Mouse (Mus musculus) liver, embryonic 14.5 days (tissue): ENCODE measurements around the gene Treml1.

ENCODE experiments used
- CTCF ChIP-seq: IDR thresholded peaks from 2 replicates; pipeline ENCODE4 v1.5.1; 2016; ENCODE audit warnings: antibody characterized with exemption, low read depth, control low read depth
- EP300 ChIP-seq: IDR thresholded peaks from 2 replicates; pipeline ENCODE4 v1.6.1; 2016; ENCODE audit warnings: antibody characterized with exemption, low read depth

- TF ChIP-seq CTCF = no peak
- TF ChIP-seq EP300 = no peak
Measured at GRCm38 (mm10) chr17:48355822-48356221, 3.9 kb upstream of the Treml1 start.
